Mouse (Mus musculus) urinary bladder, postnatal 4 days (tissue): ENCODE measurements at regions not wholly inside any gene's neighbourhood (a gene's known extent, or its start where the extent isn't known, plus 50 kb on each side); places are given as distances from the start of the nearest gene placed in this dataset.

Experiments used
- DNase-seq, 2 experiments: peaks; one replicate each; pipeline ENCODE4 v3.0.0; 2021 to 2022; ENCODE audit warnings: low spot score in 2 of 2

GRCm38 (mm10) chr11:112234492-112235116, 547.4 kb upstream of the Sox9 start:
- no peak for DNase-seq

- DNase-seq = no peak
Observed at GRCm38 (mm10) chr11:112238960-112239884, 542.8 kb upstream of the Sox9 start.

GRCm38 (mm10) chr11:112252548-112252947, 529.5 kb upstream of the Sox9 start:
- DNase-seq = no peak

- no peak for DNase-seq
Observed at GRCm38 (mm10) chr11:112253061-112253460, 529.0 kb upstream of the Sox9 start.

GRCm38 (mm10) chr11:112256326-112256725, 525.7 kb upstream of the Sox9 start:
- DNase-seq = no peak

GRCm38 (mm10) chr11:112264077-112264476, 517.9 kb upstream of the Sox9 start:
- no peak for DNase-seq

GRCm38 (mm10) chr11:112270911-112271310, 511.1 kb upstream of the Sox9 start:
- DNase-seq = no peak

GRCm38 (mm10) chr11:112278566-112278965, 503.5 kb upstream of the Sox9 start:
- no peak for DNase-seq

- no peak for DNase-seq
Observed at GRCm38 (mm10) chr11:112282911-112283310, 499.1 kb upstream of the Sox9 start.

- no peak for DNase-seq
Observed at GRCm38 (mm10) chr11:112298901-112299341, 483.1 kb upstream of the Sox9 start.

- no peak for DNase-seq
Observed at GRCm38 (mm10) chr11:112303091-112303490, 478.9 kb upstream of the Sox9 start.

- no peak for DNase-seq
Observed at GRCm38 (mm10) chr11:112325850-112326249, 456.2 kb upstream of the Sox9 start.

- no peak for DNase-seq
Observed at GRCm38 (mm10) chr11:112327606-112328005, 454.4 kb upstream of the Sox9 start.

- no peak for DNase-seq
Observed at GRCm38 (mm10) chr11:112345133-112345532, 436.9 kb upstream of the Sox9 start.

GRCm38 (mm10) chr11:112345586-112345985, 436.4 kb upstream of the Sox9 start:
- DNase-seq = no peak

- no peak for DNase-seq
Observed at GRCm38 (mm10) chr11:112346089-112346488, 435.9 kb upstream of the Sox9 start.

GRCm38 (mm10) chr11:112346532-112346931, 435.5 kb upstream of the Sox9 start:
- DNase-seq = no peak

- DNase-seq = no peak
Observed at GRCm38 (mm10) chr11:112355311-112355710, 426.7 kb upstream of the Sox9 start.

- no peak for DNase-seq
Observed at GRCm38 (mm10) chr11:112366715-112367114, 415.3 kb upstream of the Sox9 start.

GRCm38 (mm10) chr11:112370941-112371340, 411.1 kb upstream of the Sox9 start:
- no peak for DNase-seq

- no peak for DNase-seq
Observed at GRCm38 (mm10) chr11:112400069-112400468, 382.0 kb upstream of the Sox9 start.

GRCm38 (mm10) chr11:112407681-112408080, 374.3 kb upstream of the Sox9 start:
- no peak for DNase-seq

GRCm38 (mm10) chr11:112412434-112412833, 369.6 kb upstream of the Sox9 start:
- DNase-seq = no peak
